Mouse (Mus musculus) kidney, postnatal 25 days (tissue): ENCODE measurements around the gene Nckap5.
A peak's percentile ranks its signal among the peaks of the same experiment; 100 is the strongest.

ENCODE experiments used
- DNase-seq, 2 experiments: peaks; one replicate each; pipeline ENCODE4 v3.0.0; 2021; ENCODE audit warnings: mixed read lengths in 2 of 2

Gene Nckap5

GRCm38 (mm10) chr1:126765506-126766170 is 65.0 kb downstream of the Nckap5 start:
- no peak for DNase-seq

- DNase-seq = no peak
Observed at GRCm38 (mm10) chr1:126764201-126764600, 66.4 kb downstream of the Nckap5 start.

- no peak for DNase-seq
Observed at GRCm38 (mm10) chr1:126763192-126763591, 67.4 kb downstream of the Nckap5 start.

- no peak for DNase-seq
Observed at GRCm38 (mm10) chr1:126760386-126760785, 70.2 kb downstream of the Nckap5 start.

- DNase-seq = no peak
Observed at GRCm38 (mm10) chr1:126755682-126756081, 74.9 kb downstream of the Nckap5 start.

- no peak for DNase-seq
Observed at GRCm38 (mm10) chr1:126753611-126754010, 77.0 kb downstream of the Nckap5 start.

GRCm38 (mm10) chr1:126752247-126753037 is 78.2 kb downstream of the Nckap5 start:
- no peak for DNase-seq

- DNase-seq = no peak
Observed at GRCm38 (mm10) chr1:126751137-126751536, 79.5 kb downstream of the Nckap5 start.

GRCm38 (mm10) chr1:126750156-126750555 is 80.4 kb downstream of the Nckap5 start:
- DNase-seq = no peak

- no peak for DNase-seq
Observed at GRCm38 (mm10) chr1:126747914-126748313, 82.7 kb downstream of the Nckap5 start.

- DNase-seq = no peak
Observed at GRCm38 (mm10) chr1:126745482-126746136, 85.0 kb downstream of the Nckap5 start.

- DNase-seq = no peak
Observed at GRCm38 (mm10) chr1:126744631-126745305, 85.8 kb downstream of the Nckap5 start.

GRCm38 (mm10) chr1:126738291-126738640 is 92.3 kb downstream of the Nckap5 start:
- no peak for DNase-seq

GRCm38 (mm10) chr1:126737554-126738290 is 92.9 kb downstream of the Nckap5 start:
- peak; percentile 65 to 75 for DNase-seq

GRCm38 (mm10) chr1:126731691-126732090 is 98.9 kb downstream of the Nckap5 start:
- no peak for DNase-seq

- peak in 1 of 2 experiments; percentile 20 for DNase-seq
Observed at GRCm38 (mm10) chr1:126726400-126727055, 104.1 kb downstream of the Nckap5 start.

GRCm38 (mm10) chr1:126725628-126726367 is 104.8 kb downstream of the Nckap5 start:
- no peak for DNase-seq

GRCm38 (mm10) chr1:126721917-126722316 is 108.7 kb downstream of the Nckap5 start:
- DNase-seq = no peak

- no peak for DNase-seq
Observed at GRCm38 (mm10) chr1:126719733-126720348, 110.8 kb downstream of the Nckap5 start.

GRCm38 (mm10) chr1:126706611-126707010 is 124.0 kb downstream of the Nckap5 start:
- no peak for DNase-seq

GRCm38 (mm10) chr1:126700978-126701320 is 129.7 kb downstream of the Nckap5 start:
- DNase-seq = no peak
